ENCODE assay signal across 31 mouse cellular contexts in the genomic region with DNA sequence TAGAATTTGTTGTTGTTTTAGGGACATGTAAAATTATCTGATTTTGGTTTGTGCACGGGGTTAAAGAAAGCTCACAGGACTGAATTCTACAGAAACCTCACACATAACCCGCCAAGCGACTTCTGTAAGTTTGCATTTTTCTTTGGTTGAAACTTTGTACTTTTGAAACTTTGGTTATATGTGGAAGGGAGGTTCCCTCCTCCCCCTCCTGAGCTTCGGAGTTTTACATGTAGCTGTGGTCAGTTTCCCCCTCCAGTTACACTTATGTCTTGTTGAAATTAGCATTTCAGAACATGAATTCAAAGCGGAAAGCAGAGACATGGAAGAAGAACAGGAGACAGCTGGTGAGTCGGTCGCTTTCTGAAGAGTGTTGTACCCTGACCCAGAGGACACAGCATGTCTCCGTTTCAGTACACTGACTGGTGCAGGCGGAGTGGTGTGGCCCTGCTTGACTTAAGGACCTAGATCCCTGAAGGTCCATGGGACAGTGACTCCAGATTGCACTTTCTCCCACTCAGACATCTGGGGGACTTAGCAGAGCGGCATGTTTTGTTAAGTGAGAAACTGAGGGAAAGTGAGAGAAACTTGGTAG. TPM values are rescaled to one million over a fixed set of nuclear protein-coding genes. Genes with fewer than 3 reads are reported as not detected.
DNase-seq lines count a peak whose midpoint lies in the region; ATAC-seq and TF ChIP-seq lines count a peak whose summit lies in the region.
"Had no signal": no experiment of that assay in that cellular context is flagged by ENCODE, and none has a peak within 500 bp of the region (broad histone marks: within the 10 kb centered on the region; RNA-seq: fewer than 3 reads in every experiment).

No protein-coding gene starts in this region.

- intact Hi-C loops in gastrocnemius, adult 2 months (cut with DNase I) = no loop called here

- no peak for ATAC-seq in kidney, embryonic 14.5 days (ENCODE audit: low FRiP score, low TSS enrichment)
- ATAC-seq: forebrain, embryonic 13.5 days; midbrain, embryonic 16.5 days had no signal

- no peak for TF ChIP-seq CTCF in gastrocnemius, adult 2 months (IDR thresholded peaks at IDR 0.05)

- WGBS in kidney, embryonic 14.5 days = 81% methylated on average over 10 of the region's 10 CpGs

- no peaks in the 10 kb centered on the region for H3K4me1 ChIP-seq in kidney, embryonic 14.5 days (ENCODE audit: control insufficient read depth, insufficient read depth, low read length)
- peaks cover 13% of the 10 kb centered on the region; the same call in 1 of the 2 replicates for H3K4me1 ChIP-seq in brown adipose tissue, adult 24 weeks (ENCODE audit: control insufficient read depth, insufficient read depth, insufficient read length, low read length)
- H3K4me1 ChIP-seq: forebrain, embryonic 13.5 days; heart, embryonic 15.5 days; neural tube, embryonic 12.5 days had no signal

- H3K4me3 ChIP-seq in gastrocnemius, adult 2 months = no peak overlapping the region
- no peak overlapping the region for H3K4me3 ChIP-seq in kidney, embryonic 14.5 days (ENCODE audit: low read length)
- no peak overlapping the region for H3K4me3 ChIP-seq in brown adipose tissue, adult 24 weeks (ENCODE audit: insufficient read depth, low read depth, low read length)
- H3K4me3 ChIP-seq: forebrain, embryonic 13.5 days; heart, embryonic 15.5 days; myocyte; neural tube, embryonic 12.5 days had no signal

- no peaks in the 10 kb centered on the region for H3K9me3 ChIP-seq in kidney, embryonic 14.5 days (ENCODE audit: control insufficient read depth, low read length)
- H3K9me3 ChIP-seq: forebrain, embryonic 13.5 days; heart, embryonic 15.5 days; neural tube, embryonic 12.5 days had no signal

- DNase-seq in gastrocnemius, adult 2 months = no peak
- DNase-seq in gastrocnemius, postnatal 4 days (ENCODE audit: low spot score in 2 of 2) = no peak
- peak; percentile 60 for DNase-seq in kidney, adult 11 months
- DNase-seq in kidney, postnatal 14 days = peak; percentile 61
- DNase-seq in spleen, postnatal 14 days (ENCODE audit: low spot score in 2 of 2) = no peak
- no peak for DNase-seq in T-cell, adult 2 months (ENCODE audit: low spot score)
- DNase-seq: adrenal gland, adult 2 months; cerebellum, adult 11 months; cerebellum, adult 9-10 months; cerebellum, postnatal 36 days; gastrocnemius, postnatal 36 days; layer of hippocampus, adult 9-11 months; liver; lung, adult 2 months; lung, postnatal 10 days; right cerebral cortex, adult 18-20 months; spleen, adult 18-20 months; thymus, adult 2 months; thymus, postnatal 36 days had no signal

- peaks cover 16% of the 10 kb centered on the region; the same call in 1 of the 2 replicates for H3K36me3 ChIP-seq in kidney, embryonic 14.5 days (ENCODE audit: control insufficient read depth, insufficient read depth, low read length)

- no peak overlapping the region for H3K4me2 ChIP-seq in kidney, embryonic 14.5 days (replicated peaks; ENCODE audit: low read depth, low read length)
- H3K4me2 ChIP-seq: forebrain, embryonic 13.5 days; heart, embryonic 15.5 days; hindbrain, embryonic 14.5 days; neural tube, embryonic 12.5 days had no signal

- peak overlapping the region; percentile 71; the same call in 1 of the 2 replicates for H3K27ac ChIP-seq in gastrocnemius, adult 2 months
- H3K27ac ChIP-seq in kidney, embryonic 14.5 days (ENCODE audit: low read depth, low read length) = no peak overlapping the region
- H3K27ac ChIP-seq in brown adipose tissue, adult 24 weeks (replicated peaks; ENCODE audit: low read depth, low read length) = peak overlapping the region; percentile 79
- H3K27ac ChIP-seq: forebrain, embryonic 13.5 days; hindbrain, embryonic 14.5 days; liver, embryonic 14.5 days; macrophage; neural tube, embryonic 12.5 days; stomach, postnatal 0 days had no signal

- H3K9ac ChIP-seq in kidney, embryonic 14.5 days (ENCODE audit: low read depth, low read length) = no peak overlapping the region
- H3K9ac ChIP-seq: forebrain, embryonic 13.5 days; heart, embryonic 15.5 days; hindbrain, embryonic 14.5 days; liver, embryonic 14.5 days; neural tube, embryonic 12.5 days had no signal

- no peaks in the 10 kb centered on the region for H3K27me3 ChIP-seq in kidney, embryonic 14.5 days (ENCODE audit: control insufficient read depth, insufficient read depth, low read length)
- H3K27me3 ChIP-seq: forebrain, embryonic 13.5 days; heart, embryonic 15.5 days; neural tube, embryonic 12.5 days had no signal

RNA-seq across cellular contexts. Expression of gene Arntl2, which starts 26.9 kb away (rescaled TPM):
- total RNA-seq in gastrocnemius, adult 2 months (2021) = under 1 TPM; 0.50 to 0.99 TPM
- total RNA-seq in gastrocnemius, postnatal 4 days (2021) = 1 to 10 TPM; 1.3 to 2.9 TPM
- polyA plus RNA-seq in kidney, embryonic 14.5 days (2014; fragmentation: Nextera tagmentation; extraction: Ambion mirVana) = 2.3 and 3.9 TPM in 2 replicates
- polyA plus RNA-seq in brown adipose tissue, adult 24 weeks (2012; ENCODE audit: insufficient read depth, insufficient read length, missing spikeins) = 2.3 and 3.5 TPM in 2 replicates
- total RNA-seq: hematopoietic stem cell, adult 5-6 weeks had no signal

RNA-seq across cellular contexts. Expression of gene Stk38l, which starts 44.1 kb away (rescaled TPM):
- total RNA-seq in gastrocnemius, adult 2 months (2021) = 10 to 100 TPM; 11.4 to 11.8 TPM
- total RNA-seq in gastrocnemius, postnatal 4 days (2021) = 10 to 100 TPM; 10.7 to 11.9 TPM
- polyA plus RNA-seq in kidney, embryonic 14.5 days (2014; fragmentation: Nextera tagmentation; extraction: Ambion mirVana) = 9.9 and 17.2 TPM in 2 replicates
- polyA plus RNA-seq in brown adipose tissue, adult 24 weeks (2012; ENCODE audit: insufficient read depth, insufficient read length, missing spikeins) = 13.7 and 28.0 TPM in 2 replicates

Comparison
In these comparisons a context has a peak if more than half of its experiments do, and no peak if none do; other contexts are left out.
1. DNase-seq: peak in kidney, adult 11 months (single experiment) and kidney, postnatal 14 days (single experiment); none in gastrocnemius, adult 2 months (single experiment), gastrocnemius, postnatal 4 days (0 of 2), spleen, postnatal 14 days (0 of 2) and T-cell, adult 2 months (single experiment).